Mouse (Mus musculus) neutrophil, adult 83 days (primary cell): ENCODE data around the gene Mslnl. TPM values are rescaled to one million over a fixed set of nuclear protein-coding genes. Genes with fewer than 3 reads are reported as not detected.

Experiments
- total RNA-seq, 2 experiments: library from RNA; stranded (reverse); gene quantifications; one replicate each; pipeline ENCODE4 v1.2.4; 2023

Gene Mslnl
- total RNA-seq = not detected

GRCm38 (mm10) chr17:25735745-25736144, at the start of gene Mslnl:
Mslnl (plus strand) TSS chr17:25736042.

GRCm38 (mm10) chr17:25716711-25717637, 18.9 kb upstream of the Mslnl start, which contains the start of gene Gng13:
Gng13 (plus strand) TSS chr17:25717171.

DNA sequence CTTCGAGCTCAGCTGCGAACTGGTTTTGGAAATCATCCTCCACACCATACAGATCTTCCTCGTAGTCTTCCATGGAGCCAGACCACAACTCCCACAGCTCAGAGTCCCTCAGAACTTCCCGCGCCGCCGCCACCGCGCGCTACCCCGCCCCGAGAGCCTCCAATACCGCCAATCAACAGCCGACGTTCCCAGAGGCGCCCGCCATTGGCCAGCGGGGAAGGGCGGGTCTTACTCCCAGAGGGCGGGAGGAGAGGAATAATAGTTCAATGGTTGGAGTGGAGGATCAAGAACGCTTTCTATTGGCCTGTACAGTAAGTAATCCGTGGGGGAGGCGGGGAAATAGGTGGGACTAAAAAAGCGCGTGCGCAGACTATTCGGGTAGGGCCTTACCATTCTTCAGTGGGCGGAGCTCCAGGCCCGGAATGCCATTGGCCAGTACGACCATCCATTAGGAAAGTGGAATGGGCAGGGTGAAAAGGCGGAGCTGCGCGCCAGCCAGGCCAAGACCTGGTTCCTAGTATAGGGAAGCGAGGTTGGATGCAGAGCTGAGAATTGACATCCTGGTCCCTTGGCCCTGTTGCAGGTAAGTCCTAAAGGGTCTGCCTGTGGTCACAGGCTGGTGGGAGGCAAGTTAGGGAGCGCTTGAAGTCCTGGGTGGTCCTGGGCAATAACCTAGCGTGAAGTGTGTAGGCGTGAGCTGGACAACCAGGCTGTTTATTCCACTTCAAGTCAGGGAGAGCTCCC, 8.4 kb upstream of the Mslnl start, which contains the start of the genes Chtf18 and Rpusd1:
Gene Chtf18 (minus strand): TSS at position 155 of the 744 bp plus-strand sequence.
Gene Rpusd1 (plus strand): TSS at position 406 of the 744 bp plus-strand sequence.

GRCm38 (mm10) chr17:25754241-25754640, 18.4 kb downstream of the Mslnl start, which contains the start of gene Msln:
Msln (minus strand) TSS chr17:25754378.

GRCm38 (mm10) chr17:25773549-25774120, 37.8 kb downstream of the Mslnl start, which contains the start of gene Narfl:
Narfl (plus strand) TSS chr17:25773776.

GRCm38 (mm10) chr17:25785281-25785745, 49.5 kb downstream of the Mslnl start, which contains the start of gene Haghl:
Haghl (minus strand) TSS chr17:25785673.

GRCm38 (mm10) chr17:25786280-25786679, 50.4 kb downstream of the Mslnl start, which contains the start of gene Ccdc78:
Ccdc78 (plus strand) TSS chr17:25786580.

GRCm38 (mm10) chr17:25792615-25793014, 56.8 kb downstream of the Mslnl start, which contains the start of gene Fam173a:
Fam173a (minus strand) TSS chr17:25792901.

GRCm38 (mm10) chr17:25795609-25796092, 59.8 kb downstream of the Mslnl start, which contains the start of gene AC134908.4:
AC134908.4 (minus strand) TSS chr17:25795659.

DNA sequence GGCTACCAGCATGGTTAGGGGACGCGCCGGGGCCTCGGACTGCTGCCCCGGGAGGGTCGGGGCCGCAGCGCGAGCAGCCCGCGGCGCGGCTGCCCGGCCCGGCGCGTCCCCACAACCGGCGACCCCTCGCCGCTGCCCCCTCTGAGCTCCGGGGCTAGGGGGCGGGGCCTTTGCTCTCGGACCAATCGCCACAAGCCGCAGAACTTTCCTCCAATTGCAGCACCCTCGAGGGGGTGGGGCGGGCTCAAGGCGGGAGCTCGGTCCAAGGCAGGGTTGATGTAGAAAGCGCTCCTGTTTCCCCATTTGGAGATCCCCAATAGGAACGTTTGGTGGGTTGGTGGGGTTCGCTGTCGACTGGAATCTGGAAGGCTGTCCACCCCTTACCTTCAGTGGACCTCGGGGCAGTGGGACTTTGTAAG, 61.1 kb downstream of the Mslnl start, which contains the start of gene Metrn:
Gene Metrn (minus strand): TSS at position 186 of the 419 bp plus-strand sequence.

Other genes starting within 250 kb of the Mslnl start
- gene Sstr5, start 238.8 kb upstream of the Mslnl start, total RNA-seq = not detected
- not detected for gene Sox8, start 165.4 kb upstream of the Mslnl start, total RNA-seq
- 10 to 100 TPM; 13.6 to 14.3 TPM for gene Lmf1, start 157.0 kb upstream of the Mslnl start, total RNA-seq
- not detected for gene Gng13, start 18.9 kb upstream of the Mslnl start, total RNA-seq
- 10 to 100 TPM; 20.2 to 26.7 TPM for gene Chtf18, start 8.6 kb upstream of the Mslnl start, total RNA-seq
- gene Rpusd1, start 8.4 kb upstream of the Mslnl start, total RNA-seq = 1 to 10 TPM; 6.4 TPM
- gene Msln, start 18.3 kb downstream of the Mslnl start, total RNA-seq = not detected
- 10 to 100 TPM; 20.6 to 26.5 TPM for gene Narfl, start 37.7 kb downstream of the Mslnl start, total RNA-seq
- 10 to 100 TPM; 10.6 to 16.5 TPM for gene Haghl, start 49.6 kb downstream of the Mslnl start, total RNA-seq
- not detected for gene Ccdc78, start 50.5 kb downstream of the Mslnl start, total RNA-seq
- 10 to 100 TPM; 33.6 to 34.8 TPM for gene Fam173a, start 56.9 kb downstream of the Mslnl start, total RNA-seq
- gene AC134908.4, start 59.6 kb downstream of the Mslnl start, total RNA-seq = under 1 TPM in 1 of 2 experiments, not detected in 1; 0.66 TPM
- 10 to 100 TPM; 16.1 to 17.2 TPM for gene Metrn, start 61.1 kb downstream of the Mslnl start, total RNA-seq
- not detected for gene Fbxl16, start 73.0 kb downstream of the Mslnl start, total RNA-seq
- 10 to 100 TPM; 13.2 to 15.2 TPM for gene Wdr24, start 87.6 kb downstream of the Mslnl start, total RNA-seq
- gene Jmjd8, start 92.8 kb downstream of the Mslnl start, total RNA-seq = 10 to 100 TPM; 12.4 to 16.8 TPM
- 10 to 100 TPM; 45.6 to 55.2 TPM for gene Stub1, start 97.4 kb downstream of the Mslnl start, total RNA-seq
- gene Rhbdl1, start 101.3 kb downstream of the Mslnl start, total RNA-seq = 1 to 10 TPM; 2.3 to 2.5 TPM
- 1 to 10 TPM; 2.7 to 4.2 TPM for gene Gm20683, start 105.7 kb downstream of the Mslnl start, total RNA-seq
- gene Rhot2, start 108.8 kb downstream of the Mslnl start, total RNA-seq = 10 to 100 TPM; 37.5 to 40.0 TPM
- 10 to 100 TPM; 28.2 to 31.0 TPM for gene Wdr90, start 125.5 kb downstream of the Mslnl start, total RNA-seq
- gene Mcrip2, start 132.7 kb downstream of the Mslnl start, total RNA-seq = 1 to 10 TPM; 3.8 to 4.2 TPM
- gene Mettl26, start 139.0 kb downstream of the Mslnl start, total RNA-seq = 10 to 100 TPM; 10.2 to 10.3 TPM
- gene Wfikkn1, start 144.8 kb downstream of the Mslnl start, total RNA-seq = 1 to 10 TPM; 2.5 to 3.8 TPM
- 10 to 100 TPM; 16.6 to 19.2 TPM for gene Rab40c, start 183.7 kb downstream of the Mslnl start, total RNA-seq
- 100 to 1,000 TPM in 1 of 2 experiments, 10 to 100 TPM in 1; 70.2 to 101 TPM for gene Pigq, start 208.9 kb downstream of the Mslnl start, total RNA-seq
- gene Nhlrc4, start 208.9 kb downstream of the Mslnl start, total RNA-seq = under 1 TPM; 0.20 to 0.93 TPM
- gene A930017K11Rik, start 216.5 kb downstream of the Mslnl start, total RNA-seq = not detected
- 10 to 100 TPM; 17.0 to 22.0 TPM for gene Capn15, start 249.8 kb downstream of the Mslnl start, total RNA-seq